Mouse (Mus musculus) right cerebral cortex, postnatal 4 days (tissue): ENCODE measurements around the gene Gpr82.

ENCODE experiments used
- DNase-seq: peaks from one replicate; pipeline ENCODE4 v3.0.0-alpha.2; 2022

Gpr82 gene

DNA sequence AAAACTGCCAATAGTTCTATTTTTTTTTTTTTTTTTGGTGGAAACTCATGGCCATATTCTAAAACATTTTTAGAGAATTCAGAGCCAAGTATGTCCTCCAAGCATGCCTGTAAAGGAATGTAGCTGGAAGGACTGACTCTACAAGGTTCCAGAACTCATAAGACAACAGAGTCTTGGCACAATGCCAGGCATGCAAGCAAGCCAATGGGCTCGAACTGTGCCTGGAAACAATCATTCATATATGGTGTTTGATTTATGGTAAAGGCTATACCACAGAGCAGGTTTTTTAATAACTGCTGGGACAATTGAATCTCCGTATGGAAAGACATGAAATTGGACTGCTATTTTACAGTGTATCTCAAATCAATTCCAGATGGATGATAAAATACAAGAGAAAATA, 43.9 kb downstream of the Gpr82 start:
- peak; percentile 2 for DNase-seq

GRCm38 (mm10) chrX:13710174-13710573, 49.0 kb downstream of the Gpr82 start:
- DNase-seq: peak; percentile 36
